Mouse (Mus musculus) bone marrow macrophage, adult 2 months (primary cell): ENCODE results near the gene Chodl.

Source experiments
- CTCF ChIP-seq: IDR thresholded peaks from 2 replicates; pipeline ENCODE4 v1.5.1; 2012; ENCODE audit warnings: low read depth, mild to moderate bottlenecking, low read length, moderate library complexity
- POLR2A ChIP-seq: IDR thresholded peaks from 2 replicates; pipeline ENCODE4 v1.6.1; 2012; ENCODE audit warnings: mild to moderate bottlenecking, low read depth, low read length, borderline replicate concordance

GRCm38 (mm10) chr16:78976384-78976783 is 45.6 kb downstream of the Chodl start:
- TF ChIP-seq CTCF, result no peak
- no peak for TF ChIP-seq POLR2A
